Comparison of ENCODE assay signal across 21 mouse cellular contexts in the genomic region with DNA sequence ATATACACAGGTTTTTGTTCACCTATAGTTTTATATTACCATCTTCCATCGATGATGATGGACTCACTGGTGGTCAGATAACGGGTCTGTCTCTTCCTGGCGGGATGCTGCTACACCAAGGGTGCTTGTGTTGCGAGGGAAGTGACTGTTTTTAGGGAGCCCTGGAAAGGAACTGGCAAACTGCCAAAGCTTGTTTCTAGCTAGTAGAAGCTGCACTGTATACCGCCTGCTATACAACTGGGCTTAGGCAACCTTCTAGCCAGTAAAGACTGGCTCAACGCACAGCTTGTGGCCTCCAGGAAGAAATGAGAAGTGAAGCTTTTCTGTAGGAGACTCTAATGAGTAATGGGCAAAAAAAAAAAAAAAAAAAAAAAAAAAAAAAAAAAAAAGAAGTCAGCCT.
DNase-seq lines count a peak whose midpoint lies in the region; ATAC-seq and TF ChIP-seq lines count a peak whose summit lies in the region.
"Had no signal": no experiment of that assay in that cellular context is flagged by ENCODE, and none has a peak within 500 bp of the region (broad histone marks: within the 10 kb centered on the region; RNA-seq: fewer than 3 reads in every experiment).

No protein-coding gene starts in this region.

- 58% methylated on average over 6 of the region's 6 CpGs for WGBS in forebrain, postnatal 0 days
- WGBS in forebrain, embryonic 16.5 days, result 55% methylated on average over 6 of the region's 6 CpGs
- 55% methylated on average over 6 of the region's 6 CpGs for WGBS in lung, embryonic 14.5 days
- 78% methylated on average over 6 of the region's 6 CpGs for WGBS in midbrain, postnatal 0 days
- WGBS in midbrain, embryonic 10.5 days, result 90% methylated on average over 6 of the region's 6 CpGs

- no peak overlapping the region for H3K27ac ChIP-seq in forebrain, postnatal 0 days (ENCODE audit: low read depth, low read length)
- no peak overlapping the region for H3K27ac ChIP-seq in forebrain, embryonic 16.5 days (ENCODE audit: low read length)
- no peak overlapping the region for H3K27ac ChIP-seq in lung, embryonic 14.5 days (ENCODE audit: low read depth)
- no peak overlapping the region for H3K27ac ChIP-seq in midbrain, postnatal 0 days (ENCODE audit: low read depth, low read length)
- H3K27ac ChIP-seq in midbrain, embryonic 10.5 days (replicated peaks), result no peak overlapping the region
- H3K27ac ChIP-seq: embryonic facial prominence, embryonic 15.5 days; forebrain, embryonic 10.5 days; gastrocnemius, adult 2 months; hindbrain, embryonic 10.5 days; hindbrain, embryonic 15.5 days had no signal

- H3K9me3 ChIP-seq in forebrain, postnatal 0 days (ENCODE audit: low read length), result no peaks in the 10 kb centered on the region
- no peaks in the 10 kb centered on the region for H3K9me3 ChIP-seq in forebrain, embryonic 16.5 days (ENCODE audit: control insufficient read depth, low read length)
- no peaks in the 10 kb centered on the region for H3K9me3 ChIP-seq in lung, embryonic 14.5 days (ENCODE audit: low read depth, low read length)
- H3K9me3 ChIP-seq in midbrain, postnatal 0 days (ENCODE audit: low read length), result no peaks in the 10 kb centered on the region
- no peaks in the 10 kb centered on the region for H3K9me3 ChIP-seq in midbrain, embryonic 10.5 days (replicated peaks)
- H3K9me3 ChIP-seq: embryonic facial prominence, embryonic 15.5 days; forebrain, embryonic 10.5 days; heart, embryonic 12.5 days; hindbrain, embryonic 10.5 days; hindbrain, embryonic 15.5 days had no signal

- no peaks in the 10 kb centered on the region for H3K36me3 ChIP-seq in forebrain, postnatal 0 days (ENCODE audit: insufficient read depth)
- no peaks in the 10 kb centered on the region for H3K36me3 ChIP-seq in forebrain, embryonic 16.5 days (ENCODE audit: control insufficient read depth, insufficient read depth)
- H3K36me3 ChIP-seq in lung, embryonic 14.5 days (ENCODE audit: insufficient read depth), result no peaks in the 10 kb centered on the region
- no peaks in the 10 kb centered on the region for H3K36me3 ChIP-seq in midbrain, postnatal 0 days (ENCODE audit: insufficient read depth, low read length)
- H3K36me3 ChIP-seq in midbrain, embryonic 10.5 days, result no peaks in the 10 kb centered on the region
- H3K36me3 ChIP-seq: embryonic facial prominence, embryonic 15.5 days; forebrain, embryonic 10.5 days; heart, embryonic 12.5 days; hindbrain, embryonic 10.5 days; hindbrain, embryonic 15.5 days had no signal

- H3K4me1 ChIP-seq in forebrain, postnatal 0 days (ENCODE audit: insufficient read depth), result no peaks in the 10 kb centered on the region
- peaks cover 3% of the 10 kb centered on the region; the same call in 1 of the 2 replicates for H3K4me1 ChIP-seq in forebrain, embryonic 16.5 days (replicated peaks; ENCODE audit: control insufficient read depth, insufficient read depth, low read length)
- H3K4me1 ChIP-seq in lung, embryonic 14.5 days (ENCODE audit: insufficient read depth), result no peaks in the 10 kb centered on the region
- H3K4me1 ChIP-seq in midbrain, postnatal 0 days (ENCODE audit: insufficient read depth, low read length), result no peaks in the 10 kb centered on the region; the same call in 1 of the 2 replicates
- peaks cover 13% of the 10 kb centered on the region for H3K4me1 ChIP-seq in midbrain, embryonic 10.5 days
- H3K4me1 ChIP-seq: embryonic facial prominence, embryonic 15.5 days; heart, embryonic 12.5 days had no signal

- no peak overlapping the region for H3K4me2 ChIP-seq in forebrain, postnatal 0 days (ENCODE audit: low read depth)
- H3K4me2 ChIP-seq in forebrain, embryonic 16.5 days (ENCODE audit: low read length), result no peak overlapping the region
- no peak overlapping the region for H3K4me2 ChIP-seq in lung, embryonic 14.5 days
- H3K4me2 ChIP-seq in midbrain, postnatal 0 days (ENCODE audit: low read depth, low read length, poor library complexity, severe bottlenecking), result no peak overlapping the region
- H3K4me2 ChIP-seq: embryonic facial prominence, embryonic 15.5 days; heart, embryonic 12.5 days; hindbrain, embryonic 15.5 days had no signal

- H3K27me3 ChIP-seq in forebrain, postnatal 0 days (ENCODE audit: insufficient read depth, low read length), result no peaks in the 10 kb centered on the region
- H3K27me3 ChIP-seq in forebrain, embryonic 16.5 days (replicated peaks; ENCODE audit: control insufficient read depth, insufficient read depth, low read length), result no peaks in the 10 kb centered on the region
- H3K27me3 ChIP-seq in lung, embryonic 14.5 days (ENCODE audit: insufficient read depth, low read length), result no peaks in the 10 kb centered on the region
- H3K27me3 ChIP-seq in midbrain, postnatal 0 days (ENCODE audit: insufficient read depth, low read length), result no peaks in the 10 kb centered on the region
- peaks cover 15% of the 10 kb centered on the region for H3K27me3 ChIP-seq in midbrain, embryonic 10.5 days (ENCODE audit: low read depth, poor library complexity, severe bottlenecking)
- H3K27me3 ChIP-seq: hindbrain, embryonic 15.5 days had no signal

- H3K9ac ChIP-seq in forebrain, postnatal 0 days, result no peak overlapping the region
- no peak overlapping the region for H3K9ac ChIP-seq in forebrain, embryonic 16.5 days (replicated peaks; ENCODE audit: low read depth, low read length)
- no peak overlapping the region for H3K9ac ChIP-seq in lung, embryonic 14.5 days
- no peak overlapping the region for H3K9ac ChIP-seq in midbrain, postnatal 0 days (replicated peaks; ENCODE audit: low read length, poor library complexity, severe bottlenecking)
- H3K9ac ChIP-seq: embryonic facial prominence, embryonic 15.5 days; heart, embryonic 12.5 days; hindbrain, embryonic 15.5 days had no signal

- no peak overlapping the region for H3K4me3 ChIP-seq in forebrain, postnatal 0 days (ENCODE audit: low read depth, low read length)
- no peak overlapping the region for H3K4me3 ChIP-seq in forebrain, embryonic 16.5 days (replicated peaks; ENCODE audit: low read length)
- no peak overlapping the region for H3K4me3 ChIP-seq in lung, embryonic 14.5 days (ENCODE audit: low read depth, low read length)
- no peak overlapping the region for H3K4me3 ChIP-seq in midbrain, postnatal 0 days (ENCODE audit: low read depth, low read length)
- no peak overlapping the region for H3K4me3 ChIP-seq in midbrain, embryonic 10.5 days
- H3K4me3 ChIP-seq: embryonic facial prominence, embryonic 15.5 days; erythroblast, embryonic 14.5 days; forebrain, embryonic 10.5 days; gastrocnemius, adult 2 months; heart, embryonic 12.5 days; hindbrain, embryonic 10.5 days; hindbrain, embryonic 15.5 days had no signal

- TF ChIP-seq CTCF in forebrain, postnatal 0 days (IDR thresholded peaks at IDR 0.05; ENCODE audit: low read depth), result no peak
- no peak for TF ChIP-seq CTCF in lung, embryonic 14.5 days (IDR thresholded peaks at IDR 0.05; ENCODE audit: low read depth)
- no peak for TF ChIP-seq CTCF in midbrain, postnatal 0 days (IDR thresholded peaks at IDR 0.05)

- ATAC-seq in forebrain, postnatal 0 days, result no peak
- no peak for ATAC-seq in forebrain, embryonic 16.5 days
- ATAC-seq in lung, embryonic 14.5 days (ENCODE audit: insufficient read depth), result no peak
- ATAC-seq in midbrain, postnatal 0 days (ENCODE audit: low FRiP score), result no peak
- ATAC-seq: inflammation-experienced regulatory T-cells, adult 6 months had no signal

- DNase-seq in forebrain, postnatal 0 days, result peak; percentile 27
- peak; percentile 63 for DNase-seq in lung, embryonic 14.5 days
- DNase-seq in lung, postnatal 4 days, result no peak
- DNase-seq in midbrain, postnatal 0 days (ENCODE audit: low spot score), result peak; percentile 43
- DNase-seq in midbrain, embryonic 10.5 days (ENCODE audit: low spot score), result no peak
- DNase-seq in left cerebral cortex, postnatal 36 days (ENCODE audit: low spot score in 2 of 2), result no peak
- DNase-seq: adrenal gland, adult 2 months; adrenal gland, postnatal 25 days; cerebellum, adult 11 months; cerebellum, adult 9-11 months; embryo, embryonic 11 days; gastrocnemius, adult 2 months; gastrocnemius, postnatal 25 days had no signal

- intact Hi-C loops in left cerebral cortex, postnatal 36 days (cut with DNase I), result no loop called here

Comparison
In these comparisons a context has a peak if more than half of its experiments do, and no peak if none do; other contexts are left out.
1. DNase-seq: peak in forebrain, postnatal 0 days (single experiment), lung, embryonic 14.5 days (single experiment) and midbrain, postnatal 0 days (single experiment); none in lung, postnatal 4 days (0 of 2), midbrain, embryonic 10.5 days (single experiment) and left cerebral cortex, postnatal 36 days (0 of 2).